Mouse (Mus musculus): ENCODE measurements at regions not wholly inside any gene's neighbourhood (a gene's known extent, or its start where the extent isn't known, plus 50 kb on each side); places are given as distances from the start of the nearest gene placed in this dataset.

Small RNA genes lying in the stretch of these regions (microRNA-seq; reads per million reads assigned to microRNA genes)
- gene Gm24979, result 0 reads per million in 2 experiments
